In genomic region chr13:78998855-78999254, GRCm38 (mm10) we compare ENCODE assay signal across 17 mouse cellular contexts.
A peak's percentile ranks its signal among the peaks of the same experiment; 100 is the strongest.
DNase-seq lines count a peak whose midpoint lies in the region; ATAC-seq lines count a peak whose summit lies in the region.
"Had no signal": no experiment of that assay in that cellular context is flagged by ENCODE, and none has a peak within 500 bp of the region (broad histone marks: within the 10 kb centered on the region; RNA-seq: fewer than 3 reads in every experiment).

No protein-coding gene starts in this region.

- no peak overlapping the region for H3K4me2 ChIP-seq in forebrain, embryonic 14.5 days (ENCODE audit: low read length)
- no peak overlapping the region for H3K4me2 ChIP-seq in forebrain, embryonic 12.5 days
- H3K4me2 ChIP-seq in midbrain, embryonic 14.5 days (ENCODE audit: low read length), result no peak overlapping the region
- no peak overlapping the region for H3K4me2 ChIP-seq in midbrain, embryonic 13.5 days (replicated peaks)
- H3K4me2 ChIP-seq in hindbrain, embryonic 14.5 days (replicated peaks), result no peak overlapping the region
- H3K4me2 ChIP-seq: hindbrain, embryonic 15.5 days; liver, embryonic 13.5 days; midbrain, embryonic 11.5 days had no signal

- no peaks in the 10 kb centered on the region for H3K36me3 ChIP-seq in forebrain, embryonic 14.5 days (ENCODE audit: control insufficient read depth, insufficient read depth, low read length)
- H3K36me3 ChIP-seq in forebrain, embryonic 12.5 days (replicated peaks), result no peaks in the 10 kb centered on the region
- H3K36me3 ChIP-seq in midbrain, embryonic 14.5 days (ENCODE audit: control insufficient read depth, insufficient read depth, low read length), result no peaks in the 10 kb centered on the region
- H3K36me3 ChIP-seq in midbrain, embryonic 13.5 days, result no peaks in the 10 kb centered on the region
- H3K36me3 ChIP-seq in hindbrain, embryonic 14.5 days (replicated peaks; ENCODE audit: control insufficient read depth, insufficient read depth), result no peaks in the 10 kb centered on the region
- H3K36me3 ChIP-seq: hindbrain, embryonic 15.5 days; liver, embryonic 13.5 days had no signal

- H3K4me3 ChIP-seq in forebrain, embryonic 14.5 days (ENCODE audit: low read depth, low read length), result no peak overlapping the region
- no peak overlapping the region for H3K4me3 ChIP-seq in forebrain, embryonic 12.5 days (replicated peaks)
- no peak overlapping the region for H3K4me3 ChIP-seq in midbrain, embryonic 14.5 days (replicated peaks; ENCODE audit: low read depth, low read length)
- no peak overlapping the region for H3K4me3 ChIP-seq in midbrain, embryonic 13.5 days (replicated peaks)
- H3K4me3 ChIP-seq in hindbrain, embryonic 14.5 days (replicated peaks; ENCODE audit: low read length), result no peak overlapping the region
- H3K4me3 ChIP-seq: hindbrain, embryonic 15.5 days; liver, embryonic 13.5 days had no signal

- no peaks in the 10 kb centered on the region for H3K4me1 ChIP-seq in forebrain, embryonic 14.5 days (ENCODE audit: control insufficient read depth, insufficient read depth, low read length)
- no peaks in the 10 kb centered on the region for H3K4me1 ChIP-seq in forebrain, embryonic 12.5 days
- no peaks in the 10 kb centered on the region for H3K4me1 ChIP-seq in midbrain, embryonic 14.5 days (ENCODE audit: control insufficient read depth, insufficient read depth, low read length)
- H3K4me1 ChIP-seq in midbrain, embryonic 13.5 days (replicated peaks), result no peaks in the 10 kb centered on the region
- H3K4me1 ChIP-seq in hindbrain, embryonic 14.5 days (replicated peaks; ENCODE audit: control insufficient read depth, insufficient read depth, low read length), result no peaks in the 10 kb centered on the region
- H3K4me1 ChIP-seq: hindbrain, embryonic 15.5 days; liver, embryonic 13.5 days had no signal

- no peaks in the 10 kb centered on the region for H3K27me3 ChIP-seq in forebrain, embryonic 14.5 days (replicated peaks; ENCODE audit: control insufficient read depth, insufficient read depth, low read length)
- no peaks in the 10 kb centered on the region for H3K27me3 ChIP-seq in forebrain, embryonic 12.5 days
- H3K27me3 ChIP-seq in midbrain, embryonic 14.5 days (ENCODE audit: control insufficient read depth, insufficient read depth, low read length), result no peaks in the 10 kb centered on the region
- no peaks in the 10 kb centered on the region for H3K27me3 ChIP-seq in midbrain, embryonic 13.5 days
- H3K27me3 ChIP-seq in hindbrain, embryonic 14.5 days (ENCODE audit: control insufficient read depth, insufficient read depth, low read length), result no peaks in the 10 kb centered on the region
- H3K27me3 ChIP-seq: hindbrain, embryonic 15.5 days; liver, embryonic 13.5 days had no signal

- H3K27ac ChIP-seq in forebrain, embryonic 14.5 days (ENCODE audit: low read depth, low read length), result no peak overlapping the region
- H3K27ac ChIP-seq in forebrain, embryonic 12.5 days, result no peak overlapping the region
- H3K27ac ChIP-seq in midbrain, embryonic 14.5 days (replicated peaks; ENCODE audit: low read depth, low read length), result no peak overlapping the region
- H3K27ac ChIP-seq in midbrain, embryonic 13.5 days, result no peak overlapping the region
- H3K27ac ChIP-seq in hindbrain, embryonic 14.5 days, result no peak overlapping the region
- H3K27ac ChIP-seq: hindbrain, embryonic 15.5 days; liver, embryonic 13.5 days had no signal

- peak; percentile 7 for DNase-seq in forebrain, embryonic 14.5 days (ENCODE audit: low spot score)
- peak; percentile 8 for DNase-seq in midbrain, embryonic 14.5 days
- DNase-seq in hindbrain, embryonic 14.5 days (ENCODE audit: low spot score), result no peak
- DNase-seq in natural killer cell, adult 2 months (ENCODE audit: low spot score in 2 of 2), result no peak
- DNase-seq in spleen, postnatal 14 days (ENCODE audit: low spot score in 2 of 2), result no peak
- DNase-seq: cerebellum, adult 9-11 months; forebrain, postnatal 0 days; gastrocnemius, postnatal 25 days; kidney, adult 9 months; layer of hippocampus, adult 9-11 months; liver, embryonic 13.5 days; lung, postnatal 14 days had no signal

- no peaks in the 10 kb centered on the region for H3K9me3 ChIP-seq in forebrain, embryonic 14.5 days (replicated peaks; ENCODE audit: control insufficient read depth, low read length)
- H3K9me3 ChIP-seq in forebrain, embryonic 12.5 days, result no peaks in the 10 kb centered on the region
- no peaks in the 10 kb centered on the region for H3K9me3 ChIP-seq in midbrain, embryonic 14.5 days (ENCODE audit: control insufficient read depth, low read length)
- H3K9me3 ChIP-seq in midbrain, embryonic 13.5 days, result no peaks in the 10 kb centered on the region
- H3K9me3 ChIP-seq in hindbrain, embryonic 14.5 days (ENCODE audit: control insufficient read depth, low read length), result no peaks in the 10 kb centered on the region
- H3K9me3 ChIP-seq: hindbrain, embryonic 15.5 days; liver, embryonic 13.5 days had no signal

- 0 out of 2 replicates have a peak, but pooled peaks have one; percentile 32 for ATAC-seq in forebrain, embryonic 14.5 days
- ATAC-seq in forebrain, embryonic 12.5 days (ENCODE audit: low FRiP score), result no peak
- ATAC-seq in midbrain, embryonic 14.5 days (ENCODE audit: low FRiP score, low TSS enrichment), result no peak
- no peak for ATAC-seq in midbrain, embryonic 13.5 days
- ATAC-seq in hindbrain, embryonic 14.5 days (ENCODE audit: low FRiP score), result 0 out of 2 replicates have a peak, but pooled peaks have one; percentile 11
- no peak for ATAC-seq in erythroblast, adult 5-6 weeks (replicated peaks; ENCODE audit: low FRiP score, poor library complexity, severe bottlenecking)
- ATAC-seq: forebrain, postnatal 0 days had no signal

- 61% methylated on average over 2 of the region's 2 CpGs for WGBS in forebrain, embryonic 14.5 days
- 69% methylated on average over 2 of the region's 2 CpGs for WGBS in forebrain, embryonic 12.5 days
- 53% methylated on average over 2 of the region's 2 CpGs for WGBS in midbrain, embryonic 14.5 days
- WGBS in midbrain, embryonic 13.5 days, result 40% methylated on average over 2 of the region's 2 CpGs
- 44% methylated on average over 2 of the region's 2 CpGs for WGBS in hindbrain, embryonic 14.5 days

- no peak overlapping the region for H3K9ac ChIP-seq in forebrain, embryonic 14.5 days (ENCODE audit: low read length)
- H3K9ac ChIP-seq in forebrain, embryonic 12.5 days, result no peak overlapping the region
- H3K9ac ChIP-seq in midbrain, embryonic 14.5 days (replicated peaks; ENCODE audit: low read length), result no peak overlapping the region
- H3K9ac ChIP-seq in midbrain, embryonic 13.5 days (replicated peaks), result no peak overlapping the region
- no peak overlapping the region for H3K9ac ChIP-seq in hindbrain, embryonic 14.5 days
- H3K9ac ChIP-seq: forebrain, postnatal 0 days; hindbrain, embryonic 15.5 days; liver, embryonic 13.5 days had no signal

Comparison
In these comparisons a context has a peak if more than half of its experiments do, and no peak if none do; other contexts are left out.
1. ATAC-seq: peak in forebrain, embryonic 14.5 days (single experiment) and hindbrain, embryonic 14.5 days (single experiment); none in forebrain, embryonic 12.5 days (single experiment), midbrain, embryonic 14.5 days (single experiment), midbrain, embryonic 13.5 days (single experiment) and erythroblast, adult 5-6 weeks (single experiment).
2. DNase-seq: peak in forebrain, embryonic 14.5 days (single experiment) and midbrain, embryonic 14.5 days (single experiment); none in hindbrain, embryonic 14.5 days (single experiment), natural killer cell, adult 2 months (0 of 2) and spleen, postnatal 14 days (0 of 2).